Mouse (Mus musculus): ENCODE results near the gene Ahcyl1. TPM values are rescaled to one million over a fixed set of nuclear protein-coding genes. Genes with fewer than 3 reads are reported as not detected.

Gene Ahcyl1
- polyA plus RNA-seq, 1 experiment, result 72.1 TPM

- H3K27me3 ChIP-seq (ENCODE audit: control insufficient read depth, insufficient read depth, insufficient read length), result no peaks in the 10 kb centered on the region
- H3K4me3 ChIP-seq (ENCODE audit: insufficient read depth, poor library complexity, severe bottlenecking), result no peak overlapping the region
- H3K79me2 ChIP-seq (ENCODE audit: control insufficient read depth, insufficient read depth), result peaks cover 29% of the 10 kb centered on the region
- no peak for TF ChIP-seq MYOD1 (IDR thresholded peaks at IDR 0.05; ENCODE audit: control insufficient read depth, insufficient read length, low read depth)
- no peak for TF ChIP-seq CEBPB (IDR thresholded peaks at IDR 0.05; ENCODE audit: low read depth)
- TF ChIP-seq CTCF (IDR thresholded peaks at IDR 0.05; ENCODE audit: control insufficient read depth, insufficient read depth, insufficient read length), result no peak
- no peak for TF ChIP-seq MAX (IDR thresholded peaks at IDR 0.05)
- TF ChIP-seq MYOG (IDR thresholded peaks at IDR 0.05; ENCODE audit: control insufficient read depth, extremely low read depth, insufficient read length), result no peak
- TF ChIP-seq USF1 (IDR thresholded peaks at IDR 0.05; ENCODE audit: low read depth), result no peak
- TF ChIP-seq FOSL1 (IDR thresholded peaks at IDR 0.05; ENCODE audit: insufficient read depth, low read length, poor library complexity, severe bottlenecking), result no peak
- H3K36me3 ChIP-seq (ENCODE audit: control insufficient read depth, insufficient read depth), result peaks cover 42% of the 10 kb centered on the region
- no peak overlapping the region for H3ac ChIP-seq (ENCODE audit: control insufficient read depth, insufficient read length, low read depth)
- peaks cover 10% of the 10 kb centered on the region for H3K79me3 ChIP-seq (ENCODE audit: low read depth)
Measured at GRCm38 (mm10) chr3:107629411-107629810, 66.9 kb downstream of the Ahcyl1 start.

GRCm38 (mm10) chr3:107628551-107628950 is 67.8 kb downstream of the Ahcyl1 start:
- no peak for TF ChIP-seq CEBPB (IDR thresholded peaks at IDR 0.05; ENCODE audit: low read depth)
- TF ChIP-seq FOSL1 (IDR thresholded peaks at IDR 0.05; ENCODE audit: insufficient read depth, low read length, poor library complexity, severe bottlenecking), result no peak
- TF ChIP-seq USF1 (IDR thresholded peaks at IDR 0.05; ENCODE audit: low read depth), result no peak
- TF ChIP-seq MYOD1 (IDR thresholded peaks at IDR 0.05; ENCODE audit: control insufficient read depth, insufficient read length, low read depth), result no peak
- TF ChIP-seq CTCF (IDR thresholded peaks at IDR 0.05; ENCODE audit: control insufficient read depth, insufficient read depth, insufficient read length), result no peak
- no peak for TF ChIP-seq MYOG (IDR thresholded peaks at IDR 0.05; ENCODE audit: control insufficient read depth, extremely low read depth, insufficient read length)
- TF ChIP-seq MAX (IDR thresholded peaks at IDR 0.05), result no peak
- Histone ChIP-seq H3K36me3 (ENCODE audit: control insufficient read depth, insufficient read depth) (peaks cover 50% of the 10 kb centered on the region), H3K4me3 (ENCODE audit: insufficient read depth, poor library complexity, severe bottlenecking) (no peak overlapping the region), H3ac (ENCODE audit: control insufficient read depth, insufficient read length, low read depth) (no peak overlapping the region), H3K27me3 (ENCODE audit: control insufficient read depth, insufficient read depth, insufficient read length) (no peaks in the 10 kb centered on the region), H3K79me3 (ENCODE audit: low read depth) (peaks cover 10% of the 10 kb centered on the region), H3K79me2 (ENCODE audit: control insufficient read depth, insufficient read depth) (peaks cover 29% of the 10 kb centered on the region)

DNA sequence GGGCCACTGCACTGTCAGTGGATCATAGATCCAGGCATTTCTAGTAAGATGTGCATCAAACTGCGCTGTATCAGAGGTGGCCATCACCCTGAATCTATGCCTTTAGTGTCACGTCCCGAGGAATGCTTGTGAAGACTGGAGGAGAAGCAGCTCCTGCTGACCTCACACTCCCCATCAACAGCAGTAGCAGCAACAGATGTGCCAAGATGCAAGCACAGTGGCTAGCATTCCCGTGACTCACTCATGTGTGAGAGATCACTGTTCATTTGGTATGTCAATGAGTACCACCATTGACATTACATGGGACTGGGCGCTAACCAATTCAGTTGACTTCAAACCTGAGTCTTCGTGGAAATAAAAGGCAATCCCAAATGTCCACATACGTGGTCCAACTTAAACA is 68.7 kb downstream of the Ahcyl1 start:
- Histone ChIP-seq H3K36me3 (ENCODE audit: control insufficient read depth, insufficient read depth) (peaks cover 59% of the 10 kb centered on the region), H3ac (ENCODE audit: control insufficient read depth, insufficient read length, low read depth) (no peak overlapping the region), H3K27me3 (ENCODE audit: control insufficient read depth, insufficient read depth, insufficient read length) (no peaks in the 10 kb centered on the region), H3K79me2 (ENCODE audit: control insufficient read depth, insufficient read depth) (peaks cover 29% of the 10 kb centered on the region), H3K4me3 (ENCODE audit: insufficient read depth, poor library complexity, severe bottlenecking) (no peak overlapping the region), H3K79me3 (ENCODE audit: low read depth) (peaks cover 10% of the 10 kb centered on the region)
- TF ChIP-seq CTCF (IDR thresholded peaks at IDR 0.05; ENCODE audit: control insufficient read depth, insufficient read depth, insufficient read length) (no peak), MYOD1 (IDR thresholded peaks at IDR 0.05; ENCODE audit: control insufficient read depth, insufficient read length, low read depth) (no peak), USF1 (IDR thresholded peaks at IDR 0.05; ENCODE audit: low read depth) (no peak), CEBPB (IDR thresholded peaks at IDR 0.05; ENCODE audit: low read depth) (no peak), FOSL1 (IDR thresholded peaks at IDR 0.05; ENCODE audit: insufficient read depth, low read length, poor library complexity, severe bottlenecking) (no peak), MYOG (IDR thresholded peaks at IDR 0.05; ENCODE audit: control insufficient read depth, extremely low read depth, insufficient read length) (no peak), MAX (IDR thresholded peaks at IDR 0.05) (no peak)

- Histone ChIP-seq H3K4me3 (ENCODE audit: insufficient read depth, poor library complexity, severe bottlenecking) (no peak overlapping the region), H3ac (ENCODE audit: control insufficient read depth, insufficient read length, low read depth) (no peak overlapping the region), H3K27me3 (ENCODE audit: control insufficient read depth, insufficient read depth, insufficient read length) (no peaks in the 10 kb centered on the region), H3K79me3 (ENCODE audit: low read depth) (peaks cover 10% of the 10 kb centered on the region), H3K36me3 (ENCODE audit: control insufficient read depth, insufficient read depth) (peaks cover 68% of the 10 kb centered on the region), H3K79me2 (ENCODE audit: control insufficient read depth, insufficient read depth) (peaks cover 29% of the 10 kb centered on the region)
- TF ChIP-seq USF1 (IDR thresholded peaks at IDR 0.05; ENCODE audit: low read depth), result no peak
- TF ChIP-seq FOSL1 (IDR thresholded peaks at IDR 0.05; ENCODE audit: insufficient read depth, low read length, poor library complexity, severe bottlenecking), result no peak
- no peak for TF ChIP-seq CTCF (IDR thresholded peaks at IDR 0.05; ENCODE audit: control insufficient read depth, insufficient read depth, insufficient read length)
- TF ChIP-seq CEBPB (IDR thresholded peaks at IDR 0.05; ENCODE audit: low read depth), result no peak
- no peak for TF ChIP-seq MYOG (IDR thresholded peaks at IDR 0.05; ENCODE audit: control insufficient read depth, extremely low read depth, insufficient read length)
- no peak for TF ChIP-seq MYOD1 (IDR thresholded peaks at IDR 0.05; ENCODE audit: control insufficient read depth, insufficient read length, low read depth)
- TF ChIP-seq MAX (IDR thresholded peaks at IDR 0.05), result no peak
Measured at GRCm38 (mm10) chr3:107626751-107627150, 69.6 kb downstream of the Ahcyl1 start.

- no peak for TF ChIP-seq CTCF (IDR thresholded peaks at IDR 0.05; ENCODE audit: control insufficient read depth, insufficient read depth, insufficient read length)
- TF ChIP-seq FOSL1 (IDR thresholded peaks at IDR 0.05; ENCODE audit: insufficient read depth, low read length, poor library complexity, severe bottlenecking), result no peak
- TF ChIP-seq USF1 (IDR thresholded peaks at IDR 0.05; ENCODE audit: low read depth), result no peak
- no peak for TF ChIP-seq MYOD1 (IDR thresholded peaks at IDR 0.05; ENCODE audit: control insufficient read depth, insufficient read length, low read depth)
- H3ac ChIP-seq (ENCODE audit: control insufficient read depth, insufficient read length, low read depth), result no peak overlapping the region
- H3K79me3 ChIP-seq (ENCODE audit: low read depth), result peaks cover 4% of the 10 kb centered on the region
- H3K36me3 ChIP-seq (ENCODE audit: control insufficient read depth, insufficient read depth), result peaks cover 78% of the 10 kb centered on the region
- no peaks in the 10 kb centered on the region for H3K27me3 ChIP-seq (ENCODE audit: control insufficient read depth, insufficient read depth, insufficient read length)
- H3K4me3 ChIP-seq (ENCODE audit: insufficient read depth, poor library complexity, severe bottlenecking), result no peak overlapping the region
- peaks cover 22% of the 10 kb centered on the region for H3K79me2 ChIP-seq (ENCODE audit: control insufficient read depth, insufficient read depth)
Measured at GRCm38 (mm10) chr3:107625536-107625935, 70.8 kb downstream of the Ahcyl1 start.

- Histone ChIP-seq H3K27me3 (ENCODE audit: control insufficient read depth, insufficient read depth, insufficient read length) (no peaks in the 10 kb centered on the region), H3K79me2 (ENCODE audit: control insufficient read depth, insufficient read depth) (peaks cover 12% of the 10 kb centered on the region), H3ac (ENCODE audit: control insufficient read depth, insufficient read length, low read depth) (no peak overlapping the region), H3K36me3 (ENCODE audit: control insufficient read depth, insufficient read depth) (peaks cover 90% of the 10 kb centered on the region), H3K79me3 (ENCODE audit: low read depth) (no peaks in the 10 kb centered on the region), H3K4me3 (ENCODE audit: insufficient read depth, poor library complexity, severe bottlenecking) (no peak overlapping the region)
- no peak for TF ChIP-seq FOSL1 (IDR thresholded peaks at IDR 0.05; ENCODE audit: insufficient read depth, low read length, poor library complexity, severe bottlenecking)
- TF ChIP-seq MAX (IDR thresholded peaks at IDR 0.05), result no peak
- no peak for TF ChIP-seq MYOD1 (IDR thresholded peaks at IDR 0.05; ENCODE audit: control insufficient read depth, insufficient read length, low read depth)
- TF ChIP-seq CEBPB (IDR thresholded peaks at IDR 0.05; ENCODE audit: low read depth), result no peak
- TF ChIP-seq MYOG (IDR thresholded peaks at IDR 0.05; ENCODE audit: control insufficient read depth, extremely low read depth, insufficient read length), result no peak
- TF ChIP-seq USF1 (IDR thresholded peaks at IDR 0.05; ENCODE audit: low read depth), result no peak
- no peak for TF ChIP-seq CTCF (IDR thresholded peaks at IDR 0.05; ENCODE audit: control insufficient read depth, insufficient read depth, insufficient read length)
Measured at GRCm38 (mm10) chr3:107624424-107624823, 71.9 kb downstream of the Ahcyl1 start.
